Mouse (Mus musculus): ENCODE results near the gene Cib4. TPM values are rescaled to one million over a fixed set of nuclear protein-coding genes. Genes with fewer than 3 reads are reported as not detected.

Cib4 gene
- total RNA-seq, 2 experiments from 2014 or later: not detected

DNA sequence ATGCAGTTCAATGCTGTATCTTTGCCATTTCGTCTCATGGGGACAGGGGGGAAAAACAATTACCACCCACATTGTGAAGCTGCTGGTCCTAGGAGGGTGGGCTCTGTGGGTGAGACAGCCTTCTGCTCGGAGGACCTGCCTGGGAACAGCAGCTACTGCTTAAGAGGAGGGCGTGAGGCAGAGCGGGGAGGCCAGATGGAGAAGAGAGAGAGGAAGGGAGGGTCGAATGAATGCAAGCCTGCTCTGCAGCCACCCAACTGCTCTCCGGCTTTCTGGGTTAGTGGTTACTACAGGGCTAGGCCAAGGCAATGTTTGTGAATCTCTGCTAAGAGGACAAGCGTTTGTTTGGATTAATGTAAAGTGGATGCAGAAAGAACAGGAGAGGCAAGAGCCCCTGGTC lies 26.1 kb downstream of the Cib4 start:
- intact Hi-C loops (cut with DNase I): no loop called here
- no peak for DNase-seq

GRCm38 (mm10) chr5:30518547-30518946 lies 27.1 kb downstream of the Cib4 start:
- intact Hi-C loops (cut with DNase I): loop anchor here (1.0 kb wide), 1 partner anchor 120 kb away; no protein-coding TSS in a partner anchor

DNA sequence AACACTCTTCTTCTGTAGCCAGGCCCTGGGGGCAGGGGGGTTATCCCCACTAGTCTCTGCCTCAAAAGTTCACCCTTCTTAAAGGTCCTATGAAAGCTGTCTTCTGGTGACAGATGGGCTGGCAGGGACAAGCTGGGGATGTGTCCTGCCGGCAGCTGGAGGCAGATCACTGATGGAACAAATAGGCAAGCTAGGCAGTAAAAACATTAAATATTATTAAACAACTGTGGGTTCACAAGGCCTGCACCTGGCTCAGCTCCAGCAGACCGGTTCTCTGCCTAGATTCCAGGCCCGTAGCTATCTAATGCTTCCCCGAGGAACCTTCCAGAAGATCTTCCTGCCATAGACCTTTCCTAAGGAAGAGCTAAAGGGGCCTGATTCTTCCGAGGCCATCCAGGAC lies 27.5 kb downstream of the Cib4 start:
- intact Hi-C loops (cut with DNase I): loop anchor here (1.0 kb wide), 1 partner anchor 120 kb away; no protein-coding TSS in a partner anchor
- no peak for DNase-seq

More at GRCm38 (mm10) chr5:30518547-30518946, 27.1 kb downstream of the Cib4 start:
- no peak for DNase-seq

- DNase-seq: peak; percentile 21 to 27
- intact Hi-C loops (cut with DNase I): no loop called here
These were observed 29.3 kb downstream of the Cib4 start for GRCm38 (mm10) chr5:30516376-30516775.

- intact Hi-C loops (cut with DNase I): no loop called here
- DNase-seq: no peak
These were observed 32.5 kb downstream of the Cib4 start for GRCm38 (mm10) chr5:30513111-30513510.

DNA sequence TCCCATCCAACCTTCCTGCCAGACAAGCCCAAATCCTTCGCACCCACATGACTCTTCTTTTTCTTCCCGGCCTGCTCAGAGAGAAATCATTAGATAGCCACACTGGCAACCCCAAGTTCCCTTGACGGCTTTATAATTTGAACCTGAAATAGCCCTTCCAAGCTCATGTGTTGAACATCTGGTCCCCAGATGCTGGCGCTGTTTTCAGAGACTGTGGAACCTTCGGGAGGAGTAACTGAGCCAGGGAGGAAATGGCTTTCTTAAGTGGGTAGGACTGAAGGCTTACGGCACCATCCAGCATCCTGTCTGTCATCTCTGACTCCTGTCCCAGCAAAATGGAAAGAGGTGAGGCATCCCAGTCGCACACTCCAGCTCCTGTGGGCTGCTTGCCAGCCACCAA lies 48.3 kb downstream of the Cib4 start:
- DNase-seq: no peak
- intact Hi-C loops (cut with DNase I): no loop called here

GRCm38 (mm10) chr5:30496821-30497220 lies 48.8 kb downstream of the Cib4 start:
- intact Hi-C loops (cut with DNase I): no loop called here

DNA sequence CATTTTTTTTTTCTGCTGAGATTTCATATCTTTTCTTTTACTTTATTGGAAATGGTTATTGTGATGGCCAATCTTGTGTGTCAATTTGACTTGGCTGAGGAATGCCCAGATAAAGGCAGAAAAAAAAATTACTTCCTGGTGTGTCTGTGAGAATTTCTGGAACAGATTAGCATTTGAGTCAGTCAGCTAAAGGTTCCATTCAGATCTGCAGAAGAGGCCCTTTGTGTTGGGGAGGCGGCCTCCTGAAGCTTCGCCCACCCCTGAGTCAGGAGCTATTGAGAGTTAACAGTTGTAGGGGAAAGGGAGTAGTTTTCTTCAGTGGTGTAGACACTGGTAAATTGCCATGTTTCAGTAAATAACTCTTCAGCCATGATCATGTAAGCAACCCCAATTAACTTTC lies 50.3 kb downstream of the Cib4 start:
- intact Hi-C loops (cut with DNase I): no loop called here
- no peak for DNase-seq

More at GRCm38 (mm10) chr5:30496821-30497220, 48.8 kb downstream of the Cib4 start:
- no peak for DNase-seq

GRCm38 (mm10) chr5:30494606-30495005 lies 51.0 kb downstream of the Cib4 start:
- intact Hi-C loops (cut with DNase I): no loop called here
- no peak for DNase-seq

- no peak for DNase-seq
- intact Hi-C loops (cut with DNase I): no loop called here
These were observed 51.9 kb downstream of the Cib4 start for GRCm38 (mm10) chr5:30493723-30494122.

DNA sequence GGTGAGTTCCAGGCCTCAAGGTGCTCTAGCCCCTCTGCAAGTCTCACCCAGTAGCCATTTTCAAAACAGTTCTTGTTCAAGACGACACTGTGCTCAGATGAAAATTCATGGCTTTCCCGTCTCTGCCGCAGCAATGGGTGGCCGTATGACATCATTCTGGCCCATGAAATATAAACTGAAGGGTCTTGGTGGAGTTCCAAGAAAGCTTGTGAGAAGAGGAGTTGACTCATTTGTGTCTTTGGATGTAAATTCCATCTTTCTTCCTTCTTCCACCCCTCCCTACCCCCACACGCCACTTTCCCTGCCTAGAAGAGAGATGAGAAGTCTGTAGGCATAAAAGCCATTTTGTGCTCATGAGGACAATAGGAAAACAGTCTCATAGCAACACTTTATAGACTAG lies 54.8 kb downstream of the Cib4 start:
- intact Hi-C loops (cut with DNase I): no loop called here
- DNase-seq: no peak

DNA sequence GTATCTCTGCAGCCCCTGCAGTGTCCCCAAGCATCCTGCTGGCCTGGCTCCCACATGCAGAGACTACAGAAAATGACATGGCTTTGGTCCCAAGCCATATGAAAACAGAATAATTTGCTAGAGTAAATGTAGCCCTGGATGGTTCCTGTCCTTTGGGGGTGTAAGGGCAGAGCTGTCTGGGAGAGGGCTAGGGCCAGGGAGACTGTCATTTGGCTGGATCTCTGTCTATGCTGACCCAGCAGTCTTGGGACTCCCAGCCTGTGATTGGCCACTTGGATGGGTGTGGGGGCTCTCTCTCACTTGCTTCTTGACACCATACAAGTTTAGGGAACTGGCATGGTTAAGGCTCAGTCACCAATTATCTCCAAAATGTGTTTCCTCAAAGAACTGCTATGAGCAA lies 55.4 kb downstream of the Cib4 start:
- intact Hi-C loops (cut with DNase I): no loop called here
- DNase-seq: no peak

GRCm38 (mm10) chr5:30485136-30485535 lies 60.5 kb downstream of the Cib4 start:
- intact Hi-C loops (cut with DNase I): no loop called here

GRCm38 (mm10) chr5:30484591-30484990 lies 61.0 kb downstream of the Cib4 start:
- intact Hi-C loops (cut with DNase I): no loop called here
- no peak for DNase-seq

More at GRCm38 (mm10) chr5:30485136-30485535, 60.5 kb downstream of the Cib4 start:
- no peak for DNase-seq

DNA sequence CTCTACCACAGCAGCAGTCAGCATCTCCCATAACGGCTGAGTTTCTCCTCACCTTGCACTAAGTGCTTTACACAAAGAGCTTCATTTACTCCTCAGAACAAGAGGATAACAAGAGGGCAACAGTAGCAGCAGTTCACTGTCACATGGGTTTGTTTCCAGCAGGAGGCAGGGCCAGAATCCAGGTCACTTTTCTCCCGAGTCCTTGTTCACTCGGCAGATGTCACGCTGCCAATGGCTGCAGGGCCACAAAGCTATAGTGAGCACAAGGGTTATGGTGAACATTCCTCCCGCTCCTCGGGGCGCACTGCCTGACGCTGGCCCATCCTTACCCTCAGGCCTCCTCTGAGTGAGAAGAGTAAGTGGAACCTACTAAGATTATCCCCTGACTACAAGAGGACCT lies 62.1 kb downstream of the Cib4 start:
- no peak for DNase-seq
- intact Hi-C loops (cut with DNase I): loop anchor here (2.0 kb wide), 1 partner anchor 93 kb away; no protein-coding TSS in a partner anchor

GRCm38 (mm10) chr5:30482319-30482718 lies 63.3 kb downstream of the Cib4 start:
- intact Hi-C loops (cut with DNase I): loop anchor here (2.0 kb wide), 1 partner anchor 92 kb away; no protein-coding TSS in a partner anchor
- DNase-seq: peak; percentile 46 to 47

DNA sequence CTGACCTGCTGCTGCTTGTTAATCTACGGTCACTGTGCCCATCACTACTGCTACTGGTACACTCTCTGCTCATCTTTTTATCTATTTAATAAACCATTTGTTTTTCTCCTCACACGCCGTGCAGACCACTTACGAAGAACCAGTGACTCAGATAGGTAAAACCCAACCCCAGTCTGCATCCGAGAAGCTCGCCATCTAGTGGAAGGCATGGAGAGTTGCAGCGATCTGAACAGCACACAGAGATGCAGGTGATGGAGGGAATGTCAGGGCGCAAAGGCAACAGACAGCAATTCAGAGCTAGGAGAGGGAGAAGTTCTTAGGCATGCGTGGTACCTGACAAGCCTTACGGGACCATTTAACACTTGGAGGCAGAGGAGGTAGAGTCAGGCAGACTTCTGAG lies 69.1 kb downstream of the Cib4 start:
- no peak for DNase-seq
- intact Hi-C loops (cut with DNase I): loop anchor here (2.0 to 5.0 kb wide), 2 partner anchors 52 to 264 kb away; no protein-coding TSS in a partner anchor

DNA sequence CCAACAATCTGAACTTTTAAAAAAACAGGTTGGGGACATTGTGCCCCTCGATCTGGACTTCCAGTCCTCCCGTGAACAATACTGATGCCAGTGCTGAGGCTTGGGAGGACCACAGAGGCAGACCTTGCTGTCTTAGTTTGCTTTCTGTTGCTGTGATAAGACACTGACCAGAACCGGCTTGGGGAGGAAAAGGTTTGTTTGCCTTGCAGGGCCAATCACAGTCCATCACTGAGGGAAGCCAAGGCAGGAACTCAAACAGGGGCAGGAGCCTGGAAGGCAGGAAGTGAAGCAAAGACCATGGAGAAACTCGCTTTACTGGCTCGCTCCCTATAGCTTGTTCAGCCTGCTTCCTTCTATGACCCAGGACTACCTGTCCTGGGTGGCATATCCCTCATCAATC lies 73.5 kb downstream of the Cib4 start:
- intact Hi-C loops (cut with DNase I): no loop called here
- no peak for DNase-seq

- intact Hi-C loops (cut with DNase I): no loop called here
- no peak for DNase-seq
These were observed 75.2 kb downstream of the Cib4 start for GRCm38 (mm10) chr5:30470454-30470853.

- DNase-seq: no peak
- intact Hi-C loops (cut with DNase I): no loop called here
These were observed 79.3 kb downstream of the Cib4 start for GRCm38 (mm10) chr5:30466315-30466714.

DNA sequence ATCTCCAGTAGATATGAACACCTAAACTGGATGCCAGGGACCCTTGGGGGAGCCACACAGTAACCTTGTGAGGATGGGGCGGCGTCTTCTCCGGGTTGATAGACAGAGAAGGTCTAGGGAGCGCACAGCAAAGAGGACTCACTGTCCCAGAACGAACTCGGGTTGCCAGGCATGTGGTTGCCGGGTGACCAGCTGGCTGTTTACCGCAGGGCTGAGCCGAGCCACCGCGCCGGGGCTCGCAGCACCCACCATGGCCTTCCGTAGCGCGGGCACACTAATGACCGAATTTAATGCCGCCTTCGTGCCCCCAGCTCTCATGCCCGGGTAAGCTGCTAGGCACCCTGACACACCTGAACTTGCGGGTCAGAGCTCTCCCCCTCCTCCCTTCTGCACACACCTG lies 79.8 kb downstream of the Cib4 start, which contains the start of gene 1700001C02Rik:
1700001C02Rik (plus strand) TSS at position 187 of the 400 bp plus-strand sequence.
- no peak for DNase-seq
- intact Hi-C loops (cut with DNase I): no loop called here

GRCm38 (mm10) chr5:30461821-30462220 lies 83.8 kb downstream of the Cib4 start, which contains the start of gene Otof:
Otof (minus strand) TSS chr5:30461932.
- intact Hi-C loops (cut with DNase I): no loop called here
- DNase-seq: no peak

GRCm38 (mm10) chr5:30460155-30460554 lies 85.5 kb downstream of the Cib4 start:
- DNase-seq: no peak
- intact Hi-C loops (cut with DNase I): no loop called here

All from gastrocnemius, postnatal 36 days (tissue).